Mouse (Mus musculus): ENCODE data around the gene P3h4. TPM values are rescaled to one million over a fixed set of nuclear protein-coding genes. Genes with fewer than 3 reads are reported as not detected.

Gene P3h4
- polyA plus RNA-seq, 1 experiment from 2014 or later: 55.3 TPM

GRCm38 (mm10) chr11:100379311-100379710, 35.3 kb downstream of the P3h4 start:
- H3K27me3 ChIP-seq (replicated peaks; ENCODE audit: control insufficient read depth, insufficient read depth, low read length): no peaks in the 10 kb centered on the region
- no peak overlapping the region for H3K4me2 ChIP-seq (ENCODE audit: low read length)
- no peak overlapping the region for H3K9ac ChIP-seq (ENCODE audit: low read length)
- H3K9me3 ChIP-seq (ENCODE audit: control insufficient read depth, low read length): no peaks in the 10 kb centered on the region
- peaks cover 89% of the 10 kb centered on the region for H3K36me3 ChIP-seq (ENCODE audit: control insufficient read depth, insufficient read depth, low read length)
- ATAC-seq (replicated peaks; ENCODE audit: low FRiP score, low TSS enrichment, low read depth) (no peak), DNase-seq (ENCODE audit: low spot score) (no peak)
- no peaks in the 10 kb centered on the region for H3K4me1 ChIP-seq (replicated peaks; ENCODE audit: control insufficient read depth, insufficient read depth, low read length)
- no peak overlapping the region for H3K4me3 ChIP-seq (ENCODE audit: low read depth, low read length)
- no peak overlapping the region for H3K27ac ChIP-seq (ENCODE audit: low read depth)
- 89% methylated on average over 4 of the region's 4 CpGs for WGBS

- Histone ChIP-seq H3K27ac (ENCODE audit: low read depth) (no peak overlapping the region), H3K4me1 (replicated peaks; ENCODE audit: control insufficient read depth, insufficient read depth, low read length) (no peaks in the 10 kb centered on the region), H3K4me2 (ENCODE audit: low read length) (no peak overlapping the region), H3K36me3 (ENCODE audit: control insufficient read depth, insufficient read depth, low read length) (peaks cover 89% of the 10 kb centered on the region), H3K9me3 (ENCODE audit: control insufficient read depth, low read length) (no peaks in the 10 kb centered on the region), H3K9ac (ENCODE audit: low read length) (no peak overlapping the region), H3K4me3 (ENCODE audit: low read depth, low read length) (no peak overlapping the region), H3K27me3 (replicated peaks; ENCODE audit: control insufficient read depth, insufficient read depth, low read length) (no peaks in the 10 kb centered on the region)
- no peak for ATAC-seq (replicated peaks; ENCODE audit: low FRiP score, low TSS enrichment, low read depth)
- no peak for DNase-seq (ENCODE audit: low spot score)
- 91% methylated on average over 5 of the region's 5 CpGs for WGBS
Measured at GRCm38 (mm10) chr11:100378446-100378845, 36.2 kb downstream of the P3h4 start.

GRCm38 (mm10) chr11:100377989-100378388, 36.6 kb downstream of the P3h4 start:
- Histone ChIP-seq H3K9me3 (ENCODE audit: control insufficient read depth, low read length) (no peaks in the 10 kb centered on the region), H3K9ac (ENCODE audit: low read length) (no peak overlapping the region), H3K27ac (ENCODE audit: low read depth) (no peak overlapping the region), H3K36me3 (ENCODE audit: control insufficient read depth, insufficient read depth, low read length) (peaks cover 89% of the 10 kb centered on the region), H3K27me3 (replicated peaks; ENCODE audit: control insufficient read depth, insufficient read depth, low read length) (no peaks in the 10 kb centered on the region), H3K4me3 (ENCODE audit: low read depth, low read length) (no peak overlapping the region), H3K4me2 (ENCODE audit: low read length) (no peak overlapping the region), H3K4me1 (replicated peaks; ENCODE audit: control insufficient read depth, insufficient read depth, low read length) (no peaks in the 10 kb centered on the region)
- no peak for DNase-seq (ENCODE audit: low spot score)
- no peak for ATAC-seq (replicated peaks; ENCODE audit: low FRiP score, low TSS enrichment, low read depth)
- 93% methylated on average over 14 of the region's 14 CpGs for WGBS

- no peak for DNase-seq (ENCODE audit: low spot score)
- ATAC-seq (replicated peaks; ENCODE audit: low FRiP score, low TSS enrichment, low read depth): no peak
- no peaks in the 10 kb centered on the region for H3K4me1 ChIP-seq (replicated peaks; ENCODE audit: control insufficient read depth, insufficient read depth, low read length)
- no peak overlapping the region for H3K27ac ChIP-seq (ENCODE audit: low read depth)
- 92% methylated on average over 21 of the region's 21 CpGs for WGBS
- no peaks in the 10 kb centered on the region for H3K9me3 ChIP-seq (ENCODE audit: control insufficient read depth, low read length)
- no peaks in the 10 kb centered on the region for H3K27me3 ChIP-seq (replicated peaks; ENCODE audit: control insufficient read depth, insufficient read depth, low read length)
- no peak overlapping the region for H3K9ac ChIP-seq (ENCODE audit: low read length)
- H3K36me3 ChIP-seq (ENCODE audit: control insufficient read depth, insufficient read depth, low read length): peaks cover 90% of the 10 kb centered on the region
- H3K4me2 ChIP-seq (ENCODE audit: low read length): no peak overlapping the region
- no peak overlapping the region for H3K4me3 ChIP-seq (ENCODE audit: low read depth, low read length)
Measured at GRCm38 (mm10) chr11:100376746-100377389, 37.8 kb downstream of the P3h4 start.

- no peak overlapping the region for H3K4me2 ChIP-seq (ENCODE audit: low read length)
- ATAC-seq (replicated peaks; ENCODE audit: low FRiP score, low TSS enrichment, low read depth): no peak
- no peak for DNase-seq (ENCODE audit: low spot score)
- WGBS: 78% methylated on average over 4 of the region's 4 CpGs
- no peaks in the 10 kb centered on the region for H3K9me3 ChIP-seq (ENCODE audit: control insufficient read depth, low read length)
- no peak overlapping the region for H3K9ac ChIP-seq (ENCODE audit: low read length)
- H3K4me1 ChIP-seq (replicated peaks; ENCODE audit: control insufficient read depth, insufficient read depth, low read length): no peaks in the 10 kb centered on the region
- no peaks in the 10 kb centered on the region for H3K27me3 ChIP-seq (replicated peaks; ENCODE audit: control insufficient read depth, insufficient read depth, low read length)
- no peak overlapping the region for H3K4me3 ChIP-seq (ENCODE audit: low read depth, low read length)
- peaks cover 89% of the 10 kb centered on the region for H3K36me3 ChIP-seq (ENCODE audit: control insufficient read depth, insufficient read depth, low read length)
- no peak overlapping the region for H3K27ac ChIP-seq (ENCODE audit: low read depth)
Measured at GRCm38 (mm10) chr11:100376005-100376404, 38.6 kb downstream of the P3h4 start.

GRCm38 (mm10) chr11:100375127-100375526, 39.5 kb downstream of the P3h4 start:
- peaks cover 89% of the 10 kb centered on the region for H3K36me3 ChIP-seq (ENCODE audit: control insufficient read depth, insufficient read depth, low read length)

GRCm38 (mm10) chr11:100371981-100372558, 42.6 kb downstream of the P3h4 start:
- Histone ChIP-seq H3K27ac (ENCODE audit: low read depth) (no peak overlapping the region), H3K4me1 (replicated peaks; ENCODE audit: control insufficient read depth, insufficient read depth, low read length) (no peaks in the 10 kb centered on the region), H3K9me3 (ENCODE audit: control insufficient read depth, low read length) (no peaks in the 10 kb centered on the region), H3K4me3 (ENCODE audit: low read depth, low read length) (no peak overlapping the region), H3K9ac (ENCODE audit: low read length) (no peak overlapping the region), H3K36me3 (ENCODE audit: control insufficient read depth, insufficient read depth, low read length) (peaks cover 70% of the 10 kb centered on the region), H3K27me3 (replicated peaks; ENCODE audit: control insufficient read depth, insufficient read depth, low read length) (no peaks in the 10 kb centered on the region), H3K4me2 (ENCODE audit: low read length) (no peak overlapping the region)
- DNase-seq (ENCODE audit: low spot score) (no peak), ATAC-seq (replicated peaks; ENCODE audit: low FRiP score, low TSS enrichment, low read depth) (no peak)
- 75% methylated on average over 7 of the region's 8 CpGs for WGBS

More at GRCm38 (mm10) chr11:100375127-100375526, 39.5 kb downstream of the P3h4 start:
- H3K27me3 ChIP-seq (replicated peaks; ENCODE audit: control insufficient read depth, insufficient read depth, low read length): no peaks in the 10 kb centered on the region
- no peaks in the 10 kb centered on the region for H3K9me3 ChIP-seq (ENCODE audit: control insufficient read depth, low read length)
- DNase-seq (ENCODE audit: low spot score): no peak
- 89% methylated on average over 9 of the region's 9 CpGs for WGBS
- H3K4me2 ChIP-seq (ENCODE audit: low read length): no peak overlapping the region
- ATAC-seq (replicated peaks; ENCODE audit: low FRiP score, low TSS enrichment, low read depth): no peak
- no peak overlapping the region for H3K27ac ChIP-seq (ENCODE audit: low read depth)
- no peaks in the 10 kb centered on the region for H3K4me1 ChIP-seq (replicated peaks; ENCODE audit: control insufficient read depth, insufficient read depth, low read length)
- H3K9ac ChIP-seq (ENCODE audit: low read length): no peak overlapping the region
- no peak overlapping the region for H3K4me3 ChIP-seq (ENCODE audit: low read depth, low read length)

GRCm38 (mm10) chr11:100369822-100370221, 44.8 kb downstream of the P3h4 start:
- no peaks in the 10 kb centered on the region for H3K27me3 ChIP-seq (replicated peaks; ENCODE audit: control insufficient read depth, insufficient read depth, low read length)
- H3K4me3 ChIP-seq (ENCODE audit: low read depth, low read length): no peak overlapping the region
- ATAC-seq (replicated peaks; ENCODE audit: low FRiP score, low TSS enrichment, low read depth): no peak
- WGBS: 76% methylated on average over 8 of the region's 8 CpGs
- no peak overlapping the region for H3K4me2 ChIP-seq (ENCODE audit: low read length)
- DNase-seq (ENCODE audit: low spot score): no peak
- no peaks in the 10 kb centered on the region for H3K9me3 ChIP-seq (ENCODE audit: control insufficient read depth, low read length)
- no peak overlapping the region for H3K27ac ChIP-seq (ENCODE audit: low read depth)
- no peak overlapping the region for H3K9ac ChIP-seq (ENCODE audit: low read length)
- H3K4me1 ChIP-seq (replicated peaks; ENCODE audit: control insufficient read depth, insufficient read depth, low read length): no peaks in the 10 kb centered on the region
- H3K36me3 ChIP-seq (ENCODE audit: control insufficient read depth, insufficient read depth, low read length): peaks cover 48% of the 10 kb centered on the region

GRCm38 (mm10) chr11:100369145-100369544, 45.5 kb downstream of the P3h4 start:
- Histone ChIP-seq H3K36me3 (ENCODE audit: control insufficient read depth, insufficient read depth, low read length) (peaks cover 43% of the 10 kb centered on the region), H3K9me3 (ENCODE audit: control insufficient read depth, low read length) (no peaks in the 10 kb centered on the region), H3K4me3 (ENCODE audit: low read depth, low read length) (no peak overlapping the region), H3K9ac (ENCODE audit: low read length) (no peak overlapping the region), H3K4me2 (ENCODE audit: low read length) (no peak overlapping the region), H3K27ac (ENCODE audit: low read depth) (no peak overlapping the region), H3K27me3 (replicated peaks; ENCODE audit: control insufficient read depth, insufficient read depth, low read length) (no peaks in the 10 kb centered on the region), H3K4me1 (replicated peaks; ENCODE audit: control insufficient read depth, insufficient read depth, low read length) (no peaks in the 10 kb centered on the region)
- ATAC-seq (replicated peaks; ENCODE audit: low FRiP score, low TSS enrichment, low read depth) (no peak), DNase-seq (ENCODE audit: low spot score) (no peak)
- 68% methylated on average over 7 of the region's 7 CpGs for WGBS

Measured in intestine, embryonic 14.5 days (tissue).